Mouse (Mus musculus) left cerebral cortex, adult 11 months (tissue): Measurements from ENCODE around the gene Adam6a.
"Not testable (repeated sequence)": the region's sequence is repeated elsewhere in the genome, so short reads cannot be mapped to it uniquely, and the experiment has no call there.

ENCODE experiments used
- DNase-seq: peaks from one replicate; pipeline ENCODE4 v3.0.0; 2022; ENCODE audit warnings: low spot score

Gene Adam6a

GRCm38 (mm10) chr12:113543608-113544007, at the start of gene Adam6a:
TSS of gene Adam6a (plus strand) at chr12:113543908.
- not testable (repeated sequence) for DNase-seq

DNA sequence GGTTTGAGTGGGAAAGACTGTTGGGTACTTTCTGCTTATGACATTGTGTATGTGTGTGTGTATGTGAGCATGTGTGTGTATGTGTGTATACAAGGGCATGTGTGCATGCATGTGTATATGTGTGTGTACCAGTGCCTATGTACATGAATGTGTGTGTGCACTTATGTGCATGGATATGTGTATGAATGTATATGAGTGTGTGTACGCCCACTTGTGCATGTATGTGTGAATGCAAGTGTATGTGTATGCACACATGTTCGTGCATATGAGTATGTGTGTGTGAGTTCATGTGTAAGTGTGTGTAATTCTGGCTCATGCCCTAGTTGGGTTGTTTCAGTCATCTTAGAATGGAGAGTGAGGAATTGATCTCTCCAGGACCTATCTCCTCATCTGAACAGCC, 17.8 kb upstream of the Adam6a start:
- no peak for DNase-seq

DNA sequence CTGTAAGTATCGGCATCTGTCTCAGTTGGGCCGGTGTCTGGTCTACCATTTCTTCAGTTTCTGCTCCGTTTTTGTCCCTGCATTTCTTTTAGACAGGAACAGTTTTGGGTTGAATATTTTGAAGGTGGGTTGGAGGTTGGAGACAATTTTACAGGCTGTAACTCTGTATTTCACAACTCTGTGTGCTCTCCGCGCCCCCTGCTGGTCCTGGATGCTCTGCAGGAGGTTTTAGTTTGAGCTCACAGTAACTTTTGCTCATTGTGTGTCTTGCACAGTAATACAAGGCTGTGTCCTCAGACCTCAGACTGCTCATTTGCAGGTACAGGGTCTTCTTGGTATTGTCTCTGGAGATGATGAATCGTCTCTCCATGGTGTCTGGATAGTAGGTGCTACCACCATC, 34.5 kb downstream of the Adam6a start:
- no peak for DNase-seq

GRCm38 (mm10) chr12:113588001-113588400, 44.3 kb downstream of the Adam6a start:
- DNase-seq, result no peak
